Mouse (Mus musculus) brain, adult 2 months (tissue): ENCODE measurements around the gene Mtus2.

ENCODE experiments used
- DNase-seq: peaks from one replicate; pipeline ENCODE4 v3.0.0; 2011; ENCODE audit warnings: low read depth, low spot score

The Mtus2 gene

GRCm38 (mm10) chr5:148339126-148339525 lies 382.0 kb downstream of the Mtus2 start:
- no peak for DNase-seq

- peak; percentile 87 for DNase-seq
These were observed 385.1 kb downstream of the Mtus2 start for GRCm38 (mm10) chr5:148342061-148342741.

GRCm38 (mm10) chr5:148344374-148344773 lies 387.3 kb downstream of the Mtus2 start:
- DNase-seq, result no peak

GRCm38 (mm10) chr5:148346543-148346942 lies 389.4 kb downstream of the Mtus2 start:
- DNase-seq, result peak; percentile 8

GRCm38 (mm10) chr5:148348153-148348552 lies 391.0 kb downstream of the Mtus2 start:
- no peak for DNase-seq

- peak; percentile 60 for DNase-seq
These were observed 392.3 kb downstream of the Mtus2 start for GRCm38 (mm10) chr5:148349327-148350011.

GRCm38 (mm10) chr5:148353429-148353828 lies 396.3 kb downstream of the Mtus2 start:
- DNase-seq, result no peak

GRCm38 (mm10) chr5:148354536-148354935 lies 397.4 kb downstream of the Mtus2 start:
- no peak for DNase-seq

GRCm38 (mm10) chr5:148355822-148356221 lies 398.7 kb downstream of the Mtus2 start:
- no peak for DNase-seq

GRCm38 (mm10) chr5:148357168-148357567 lies 400.0 kb downstream of the Mtus2 start:
- DNase-seq, result no peak

- no peak for DNase-seq
These were observed 402.0 kb downstream of the Mtus2 start for GRCm38 (mm10) chr5:148359131-148359530.

GRCm38 (mm10) chr5:148360922-148361758 lies 404.0 kb downstream of the Mtus2 start:
- no peak for DNase-seq

- no peak for DNase-seq
These were observed 404.6 kb downstream of the Mtus2 start for GRCm38 (mm10) chr5:148361759-148362010.

- no peak for DNase-seq
These were observed 405.2 kb downstream of the Mtus2 start for GRCm38 (mm10) chr5:148362296-148362695.

GRCm38 (mm10) chr5:148363441-148364113 lies 406.5 kb downstream of the Mtus2 start:
- no peak for DNase-seq
